Mouse (Mus musculus): Measurements from ENCODE around the gene Sbno2. TPM values are rescaled to one million over a fixed set of nuclear protein-coding genes. Genes with fewer than 3 reads are reported as not detected.

Sbno2 gene
- total and polyA plus RNA-seq, 3 experiments: 9.7 to 24.2 (median 22.6) TPM

GRCm38 (mm10) chr10:80149291-80150225, 44.2 kb upstream of the Sbno2 start:
- Histone ChIP-seq H3K36me3 (replicated peaks in 1 of 2; ENCODE audit: control insufficient read depth in 1 of 2, insufficient read depth in 1 of 2, low read length in 1 of 2) (peaks cover 35 to 49% of the 10 kb centered on the region in 2 experiments), H3K4me1 (ENCODE audit: control insufficient read depth in 1 of 2, insufficient read depth in 2 of 2) (peaks cover 36 to 50% of the 10 kb centered on the region in 2 experiments), H3K27me3 (replicated peaks) (no peaks in the 10 kb centered on the region), H3K27ac (ENCODE audit: insufficient read depth, low read depth) (peak overlapping the region; percentile 96), H3K79me2 (replicated peaks; ENCODE audit: control insufficient read depth, extremely low read depth, insufficient read depth, poor library complexity, severe bottlenecking) (peaks cover 15% of the 10 kb centered on the region), H3K4me2 (ENCODE audit: insufficient read depth, low read depth, poor library complexity, severe bottlenecking) (peak overlapping the region; percentile 18), H3K9me3 (replicated peaks; ENCODE audit: low read length) (no peaks in the 10 kb centered on the region), H3K9ac (ENCODE audit: insufficient read depth, low read depth) (peak overlapping the region; percentile 95), H3K4me3 (replicated peaks in 1 of 3; ENCODE audit: low read depth in 2 of 3, low read length in 2 of 3, poor library complexity in 1 of 3) (peak overlapping the region; percentile 81 to 91 (median 82))
- dilution Hi-C loops (cut with MboI; ENCODE audit: extremely low pct_ligation_motif_present, extremely low pct_unique_long_range_greater_than_20kb, low sequenced_read_pairs) (no loop called here), in situ Hi-C loops (cut with MboI; ENCODE audit: low pct_ligation_motif_present, low pct_unique_long_range_greater_than_20kb, low sequenced_read_pairs) (no loop called here)
- peak; percentile 96 for DNase-seq (ENCODE audit: extremely low read depth)
- no peak for TF ChIP-seq ELF1 (IDR thresholded peaks at IDR 0.05; ENCODE audit: low read depth, low read length)
- no peak for TF ChIP-seq RCOR1 (conservative IDR thresholded peaks at IDR 0.05; ENCODE audit: low read depth, low read length)
- TF ChIP-seq JUND (conservative IDR thresholded peaks at IDR 0.05; ENCODE audit: low read depth, low read length): no peak
- no peak for TF ChIP-seq E2F4 (IDR thresholded peaks at IDR 0.05; ENCODE audit: insufficient replicate concordance, low read depth, low read length)
- TF ChIP-seq MYC (IDR thresholded peaks at IDR 0.05; ENCODE audit: low read depth, low read length): no peak
- peak; percentile 63; the same call in 1 of the 2 replicates for TF ChIP-seq NELFE (IDR thresholded peaks at IDR 0.05; ENCODE audit: low read depth, low read length)
- TF ChIP-seq USF1 (IDR thresholded peaks at IDR 0.05; ENCODE audit: low read depth, low read length): peak; percentile 83
- no peak for TF ChIP-seq NRF1 (IDR thresholded peaks at IDR 0.05; ENCODE audit: low read depth, low read length)
- TF ChIP-seq UBTF (IDR thresholded peaks at IDR 0.05; ENCODE audit: low read depth, low read length): 0 out of 2 replicates have a peak, but pooled peaks have one; percentile 18
- no peak for TF ChIP-seq RAD21 (IDR thresholded peaks at IDR 0.05; ENCODE audit: low read depth, low read length)
- TF ChIP-seq MAX (IDR thresholded peaks at IDR 0.05; ENCODE audit: low read length): peak; percentile 53; the same call in 1 of the 2 replicates
- TF ChIP-seq CTCF (conservative IDR thresholded peaks at IDR 0.05 in 1 of 2, IDR thresholded peaks at IDR 0.05 in 1 of 2; ENCODE audit: low read depth in 2 of 2, low read length in 2 of 2): no peak
- TF ChIP-seq POLR2AphosphoS2 (IDR thresholded peaks at IDR 0.05; ENCODE audit: low read depth, low read length): no peak
- TF ChIP-seq MXI1 (IDR thresholded peaks at IDR 0.05; ENCODE audit: low read depth, low read length): peak; percentile 48
- 0 out of 2 replicates have a peak, but pooled peaks have one; percentile 59 for TF ChIP-seq TBP (conservative IDR thresholded peaks at IDR 0.05; ENCODE audit: low read depth, low read length)
- no peak for TF ChIP-seq JUN (IDR thresholded peaks at IDR 0.05; ENCODE audit: insufficient read depth, low read depth, low read length)
- no peak for TF ChIP-seq ETS1 (conservative IDR thresholded peaks at IDR 0.05; ENCODE audit: low read depth, low read length)
- no peak for TF ChIP-seq SMC3 (IDR thresholded peaks at IDR 0.05; ENCODE audit: low read depth, low read length)
- TF ChIP-seq USF2 (conservative IDR thresholded peaks at IDR 0.05; ENCODE audit: low read depth, low read length): peak; percentile 42
- peak; percentile 68; the same call in 1 of the 2 replicates for TF ChIP-seq CHD1 (IDR thresholded peaks at IDR 0.05; ENCODE audit: low read depth, low read length)
- peak; percentile 83; the same call in 1 of the 2 replicates for TF ChIP-seq SIN3A (IDR thresholded peaks at IDR 0.05; ENCODE audit: low read length)
- peak; percentile 57; the same call in 1 of the 2 replicates for TF ChIP-seq CHD2 (IDR thresholded peaks at IDR 0.05; ENCODE audit: low read length)
- no peak for TF ChIP-seq TCF12 (IDR thresholded peaks at IDR 0.05; ENCODE audit: low read depth, low read length)
- no peak for TF ChIP-seq IRF4 (IDR thresholded peaks at IDR 0.05; ENCODE audit: low read depth, low read length)
- TF ChIP-seq ZC3H11A (IDR thresholded peaks at IDR 0.05; ENCODE audit: low read depth, low read length): no peak
- no peak for TF ChIP-seq EP300 (IDR thresholded peaks at IDR 0.05; ENCODE audit: low read length)
- TF ChIP-seq BHLHE40 (IDR thresholded peaks at IDR 0.05; ENCODE audit: low read depth, low read length): peak; percentile 4
- TF ChIP-seq MAFK (IDR thresholded peaks at IDR 0.05; ENCODE audit: insufficient replicate concordance, low read length): 0 out of 2 replicates have a peak, but pooled peaks have one; percentile 17
- TF ChIP-seq ZKSCAN1 (IDR thresholded peaks at IDR 0.05; ENCODE audit: borderline replicate concordance, low read depth, low read length): no peak
- no peak for TF ChIP-seq GABPA (IDR thresholded peaks at IDR 0.05; ENCODE audit: insufficient replicate concordance, low read depth, low read length)
- 0 out of 2 replicates have a peak, but pooled peaks have one; percentile 61 for TF ChIP-seq MAZ (IDR thresholded peaks at IDR 0.05; ENCODE audit: low read depth, low read length)
- TF ChIP-seq PAX5 (IDR thresholded peaks at IDR 0.05; ENCODE audit: low read length): no peak
- peak; percentile 89 for TF ChIP-seq ZNF384 (IDR thresholded peaks at IDR 0.05; ENCODE audit: low read depth, low read length)
- TF ChIP-seq POLR2A (IDR thresholded peaks at IDR 0.05; ENCODE audit: low read depth, low read length): peak; percentile 45; the same call in 1 of the 2 replicates
- 0 out of 2 replicates have a peak, but pooled peaks have one; percentile 26 for TF ChIP-seq KAT2A (IDR thresholded peaks at IDR 0.05; ENCODE audit: insufficient replicate concordance, low read length)

All from CH12.LX (cell line).